Mouse (Mus musculus) embryonic facial prominence, embryonic 15.5 days (tissue): ENCODE measurements around the gene Fat1. TPM values are rescaled to one million over a fixed set of nuclear protein-coding genes. Genes with fewer than 3 reads are reported as not detected.

Experiments
- ATAC-seq: fragments of 200-750 bp; cut with Nextera tagmentation; 2 replicates; pipeline ENCODE4 v1.8.0; 2017; ENCODE audit warnings: low read depth, moderate TSS enrichment; ENCODE audit not compliant: insufficient number of reproducible peaks, low FRiP score, low TSS enrichment
- H3K27ac ChIP-seq: fragments of 300-500 bp; sonication (generic); replicated peaks from 2 replicates; pipeline ENCODE4 v1.5.1; 2015; ENCODE audit warnings: mild to moderate bottlenecking, inconsistent platforms
- H3K27me3 ChIP-seq: fragments of 300-500 bp; sonication (generic); 2 replicates; pipeline ENCODE4 v1.6.1; 2015; ENCODE audit warnings: inconsistent platforms
- H3K36me3 ChIP-seq: fragments of 300-500 bp; sonication (generic); 2 replicates; pipeline ENCODE4 v1.6.1; 2015; ENCODE audit warnings: mild to moderate bottlenecking, inconsistent platforms
- H3K4me1 ChIP-seq: fragments of 300-500 bp; sonication (generic); 2 replicates; pipeline ENCODE4 v1.6.1; 2015; ENCODE audit warnings: inconsistent platforms
- H3K4me2 ChIP-seq: fragments of 300-500 bp; sonication (generic); replicated peaks from 2 replicates; pipeline ENCODE4 v1.6.1; 2015; ENCODE audit warnings: mild to moderate bottlenecking, inconsistent platforms
- H3K4me3 ChIP-seq: fragments of 300-500 bp; sonication (generic); replicated peaks from 2 replicates; pipeline ENCODE4 v1.5.1; 2015; ENCODE audit warnings: mild to moderate bottlenecking, inconsistent platforms
- H3K9ac ChIP-seq: fragments of 300-500 bp; sonication (generic); 2 replicates; pipeline ENCODE4 v1.6.1; 2015; ENCODE audit warnings: inconsistent platforms
- H3K9me3 ChIP-seq: fragments of 300-500 bp; sonication (generic); replicated peaks from 2 replicates; pipeline ENCODE4 v1.6.1; 2016; ENCODE audit warnings: inconsistent platforms
- WGBS: fragments of 180-500 bp; shearing (Covaris S2); methylation state at CpG from one replicate; pipeline ENCODE4 v1.1.7; 2015; 5-methylcytosine and 5-hydroxymethylcytosine counted together
- polyA plus RNA-seq: library from polyadenylated mRNA; unstranded; fragments of >200 nt; fragmentation: Nextera tagmentation; extraction: Ambion mirVana; gene quantifications from 2 replicates; pipeline ENCODE4 v1.2.1, GENCODE M21; 2015

Fat1 gene
- polyA plus RNA-seq, 1 experiment from 2014 or later, result 24.8 TPM

DNA sequence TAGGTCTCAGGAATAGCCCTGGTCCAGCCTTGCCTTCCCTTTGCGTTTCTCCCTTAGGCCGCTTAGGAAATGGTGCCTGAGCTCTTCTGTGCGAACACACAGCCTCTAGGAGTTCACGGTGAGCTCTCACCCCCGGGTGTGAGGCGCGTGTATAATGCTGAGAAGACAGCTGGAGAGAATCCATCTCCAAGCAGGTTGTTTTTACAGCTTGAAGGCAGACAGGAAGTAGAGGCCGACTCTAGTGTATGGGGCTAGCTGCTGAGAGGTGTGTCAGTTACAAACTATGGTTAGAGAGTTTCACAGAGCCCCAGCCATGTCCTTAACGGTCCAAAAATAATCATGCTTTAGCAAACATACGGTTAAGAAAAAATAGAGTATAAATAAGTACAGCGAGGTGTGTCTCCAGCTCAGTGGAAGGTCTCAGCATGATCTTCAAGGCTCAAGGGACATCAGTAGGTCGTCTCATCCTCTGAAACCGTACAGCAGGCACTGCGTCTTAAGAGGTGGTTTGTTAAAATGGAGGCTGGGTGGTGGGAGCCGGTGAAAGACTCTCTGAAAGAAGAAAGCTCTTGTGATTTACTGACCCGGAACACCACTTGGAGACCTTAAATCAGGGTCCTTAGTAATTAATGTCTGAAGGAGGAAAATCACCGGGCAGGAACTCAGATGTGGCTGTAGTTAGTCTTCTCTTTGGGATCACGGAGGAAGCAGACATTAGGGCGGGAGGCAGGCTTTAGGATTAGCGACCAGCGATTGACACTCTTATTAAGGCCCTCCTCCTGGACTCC lies 56.6 kb downstream of the Fat1 start:
- Histone ChIP-seq H3K4me2 (no peak overlapping the region), H3K9me3 (no peaks in the 10 kb centered on the region), H3K27me3 (no peaks in the 10 kb centered on the region), H3K4me1 (peaks cover 27% of the 10 kb centered on the region), H3K9ac (no peak overlapping the region), H3K36me3 (peaks cover 17% of the 10 kb centered on the region), H3K4me3 (no peak overlapping the region), H3K27ac (0 out of 2 replicates have a peak overlapping the region, but pooled peaks have one; percentile 22)
- no peak for ATAC-seq
- WGBS, result 40% methylated on average over 21 of the region's 21 CpGs

DNA sequence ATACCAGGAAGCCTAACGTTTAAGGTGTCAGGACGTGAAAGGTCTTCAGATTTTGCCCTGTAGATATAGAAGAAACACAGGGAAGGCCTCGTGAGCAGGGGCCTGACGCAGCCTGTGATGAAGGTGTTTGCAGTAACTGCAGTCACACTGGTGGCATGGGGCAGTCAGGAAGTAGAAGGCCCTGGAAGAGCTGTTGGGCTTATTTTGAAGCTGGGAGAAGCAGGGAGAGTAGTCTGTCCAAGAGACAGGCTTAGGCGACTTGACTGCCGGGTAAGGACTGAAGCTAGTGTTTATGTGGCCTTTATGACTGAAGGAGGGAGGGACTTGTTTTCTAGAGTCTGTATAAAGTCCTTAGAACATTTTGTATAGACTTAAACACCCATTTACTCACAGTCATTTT lies 57.4 kb downstream of the Fat1 start:
- Histone ChIP-seq H3K9ac (no peak overlapping the region), H3K27me3 (no peaks in the 10 kb centered on the region), H3K4me3 (no peak overlapping the region), H3K36me3 (peaks cover 17% of the 10 kb centered on the region), H3K9me3 (no peaks in the 10 kb centered on the region), H3K4me2 (no peak overlapping the region), H3K4me1 (peaks cover 27% of the 10 kb centered on the region), H3K27ac (no peak overlapping the region)
- 52% methylated on average over 6 of the region's 6 CpGs for WGBS
- no peak for ATAC-seq

DNA sequence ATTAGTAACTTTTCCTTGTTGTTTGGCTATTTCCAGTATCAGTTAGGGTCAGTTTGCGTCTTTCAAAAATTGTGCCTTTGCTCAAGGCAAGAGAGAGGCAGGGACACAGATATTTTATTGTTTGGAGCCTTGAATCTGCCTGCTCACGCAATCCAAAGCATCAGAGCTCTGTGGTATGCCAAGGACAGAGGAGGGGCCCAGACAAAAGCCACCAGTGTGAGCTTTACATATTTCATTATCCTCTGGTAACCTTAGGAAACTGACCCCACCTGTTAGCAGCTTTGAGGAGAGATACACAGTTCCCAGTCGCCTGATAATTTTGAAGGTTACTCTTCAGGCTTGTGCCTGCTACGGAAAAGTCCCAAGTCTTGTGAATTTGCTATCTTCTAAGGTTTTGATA lies 58.1 kb downstream of the Fat1 start:
- Histone ChIP-seq H3K4me2 (no peak overlapping the region), H3K4me1 (peaks cover 34% of the 10 kb centered on the region), H3K4me3 (no peak overlapping the region), H3K9ac (no peak overlapping the region), H3K36me3 (peaks cover 16% of the 10 kb centered on the region), H3K9me3 (no peaks in the 10 kb centered on the region), H3K27me3 (no peaks in the 10 kb centered on the region), H3K27ac (no peak overlapping the region)
- ATAC-seq, result no peak
- 63% methylated on average over 4 of the region's 4 CpGs for WGBS

DNA sequence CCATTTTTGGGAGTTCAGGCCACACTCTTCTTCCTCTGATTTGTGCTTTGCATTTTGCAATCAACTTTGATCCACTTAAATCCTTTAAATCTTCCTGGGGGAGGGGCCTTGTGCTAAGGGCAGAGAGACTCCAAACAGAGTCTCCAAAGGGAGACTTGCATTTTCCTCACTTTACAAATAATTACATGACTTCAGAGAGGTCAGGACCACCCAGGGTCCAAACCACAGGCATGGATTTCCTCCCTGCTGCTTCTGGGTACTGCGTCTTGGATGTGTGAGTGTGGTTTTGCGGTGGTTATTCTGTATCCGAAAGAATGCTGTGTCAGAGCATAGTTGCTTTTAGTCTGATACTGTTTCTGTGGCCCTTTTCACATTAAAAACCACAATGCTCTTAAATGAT lies 61.2 kb downstream of the Fat1 start:
- WGBS, result 16% methylated on average over 3 of the region's 3 CpGs
- ATAC-seq, result peak; percentile 63
- Histone ChIP-seq H3K9ac (no peak overlapping the region), H3K4me1 (peaks cover 47% of the 10 kb centered on the region), H3K27me3 (no peaks in the 10 kb centered on the region), H3K4me3 (no peak overlapping the region), H3K4me2 (no peak overlapping the region), H3K27ac (0 out of 2 replicates have a peak overlapping the region, but pooled peaks have one; percentile 4), H3K36me3 (no peaks in the 10 kb centered on the region), H3K9me3 (no peaks in the 10 kb centered on the region)

DNA sequence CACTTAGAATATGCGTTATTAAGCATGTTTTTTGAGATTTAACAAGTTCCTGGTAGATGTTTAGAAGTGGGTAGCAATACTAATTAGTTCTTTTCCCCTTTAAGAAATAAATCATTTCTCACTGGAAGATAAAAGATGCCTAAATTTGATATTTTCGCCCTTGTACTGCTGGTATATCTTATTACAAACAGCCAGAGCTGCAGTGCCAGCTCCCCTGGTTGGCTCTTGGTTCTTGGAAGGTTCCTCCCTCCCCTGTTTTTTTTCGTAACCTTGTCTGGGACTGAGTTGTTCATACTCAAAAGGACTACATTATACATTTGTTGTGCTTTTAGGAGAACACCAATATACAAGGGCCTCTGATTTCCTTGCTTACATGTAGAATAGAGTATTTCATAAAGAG lies 62.1 kb downstream of the Fat1 start:
- H3K4me3 ChIP-seq, result no peak overlapping the region
- H3K36me3 ChIP-seq, result no peaks in the 10 kb centered on the region
- no peak overlapping the region for H3K27ac ChIP-seq
- H3K27me3 ChIP-seq, result no peaks in the 10 kb centered on the region
- H3K9ac ChIP-seq, result no peak overlapping the region
- H3K4me2 ChIP-seq, result no peak overlapping the region
- H3K9me3 ChIP-seq, result no peaks in the 10 kb centered on the region
- H3K4me1 ChIP-seq, result peaks cover 54% of the 10 kb centered on the region
- ATAC-seq, result no peak
- 56% methylated on average over 3 of the region's 3 CpGs for WGBS

DNA sequence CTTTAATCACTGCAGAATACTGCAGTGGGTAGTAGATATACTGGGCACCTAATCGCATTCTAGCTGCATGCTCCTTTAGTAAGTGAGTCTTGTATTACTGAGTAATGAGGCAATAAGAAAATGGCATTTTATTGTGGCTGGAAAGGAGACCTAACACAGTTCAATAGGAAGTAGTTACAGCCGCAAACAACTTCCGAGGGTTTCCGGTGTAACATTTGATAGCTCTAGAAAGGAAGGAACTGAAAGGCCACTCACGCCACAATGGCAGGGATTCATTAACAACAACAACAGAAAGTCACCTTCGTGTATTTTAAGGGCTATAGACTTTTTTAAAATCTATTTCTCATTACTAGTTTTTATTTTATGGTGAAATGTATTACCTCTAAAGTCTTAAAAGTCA lies 62.6 kb downstream of the Fat1 start:
- H3K9me3 ChIP-seq, result no peaks in the 10 kb centered on the region
- no peaks in the 10 kb centered on the region for H3K27me3 ChIP-seq
- no peak overlapping the region for H3K9ac ChIP-seq
- 0 out of 2 replicates have a peak overlapping the region, but pooled peaks have one; percentile 48 for H3K27ac ChIP-seq
- no peak for ATAC-seq
- H3K4me3 ChIP-seq, result no peak overlapping the region
- H3K36me3 ChIP-seq, result no peaks in the 10 kb centered on the region
- WGBS, result 46% methylated on average over 6 of the region's 6 CpGs
- peaks cover 54% of the 10 kb centered on the region for H3K4me1 ChIP-seq
- no peak overlapping the region for H3K4me2 ChIP-seq

DNA sequence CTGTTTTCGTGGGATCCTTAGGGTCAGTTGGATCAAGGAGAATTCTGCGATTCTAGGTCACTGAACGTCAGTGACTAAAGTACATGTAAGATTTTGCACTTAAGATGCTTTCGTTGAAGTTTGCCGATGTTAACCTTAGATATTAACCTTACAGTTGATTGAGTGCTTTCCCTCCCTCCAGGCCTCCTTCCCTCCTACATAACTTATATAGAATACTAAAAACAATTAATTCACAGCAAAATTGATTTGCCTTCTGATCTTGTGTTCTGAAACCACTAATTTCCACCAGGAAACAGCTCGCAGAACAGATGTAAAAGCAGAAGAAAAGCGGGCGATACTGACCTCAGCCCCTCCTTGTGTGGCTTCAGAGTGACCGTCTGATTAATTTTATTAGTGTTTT lies 63.0 kb downstream of the Fat1 start:
- Histone ChIP-seq H3K4me3 (no peak overlapping the region), H3K36me3 (no peaks in the 10 kb centered on the region), H3K27me3 (no peaks in the 10 kb centered on the region), H3K4me1 (peaks cover 57% of the 10 kb centered on the region), H3K27ac (peak overlapping the region; percentile 48), H3K4me2 (peak overlapping the region; percentile 24), H3K9me3 (no peaks in the 10 kb centered on the region), H3K9ac (no peak overlapping the region)
- WGBS, result 40% methylated on average over 9 of the region's 9 CpGs
- ATAC-seq, result no peak

DNA sequence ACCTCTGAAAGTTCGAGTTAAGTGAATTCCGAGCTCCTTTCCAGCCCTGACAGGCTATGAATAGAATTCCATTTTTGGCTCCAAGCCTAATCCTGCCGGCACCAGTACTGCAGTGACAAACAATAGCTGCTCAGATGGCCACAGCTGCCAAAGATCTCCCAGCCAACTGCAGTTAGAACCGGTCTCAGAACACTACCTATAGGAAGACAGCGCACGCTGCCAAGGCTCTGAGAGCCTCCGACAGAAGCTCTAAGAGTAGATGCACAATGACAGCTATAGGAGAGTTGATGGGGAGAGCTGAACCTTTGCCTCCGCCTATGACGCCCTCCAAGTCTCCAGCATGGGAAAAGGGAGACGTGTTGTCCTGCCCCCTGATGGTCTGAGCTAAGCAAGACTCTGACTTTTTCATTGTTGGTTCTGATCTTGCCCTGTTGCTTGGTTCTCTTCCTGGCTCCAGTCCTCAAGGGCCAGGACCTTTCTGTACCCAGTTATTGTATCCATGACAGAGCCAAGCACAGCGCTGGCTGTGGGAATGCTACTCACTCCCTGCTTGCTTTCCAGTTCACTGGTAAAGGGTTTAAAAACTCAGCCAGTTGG lies 63.5 kb downstream of the Fat1 start:
- Histone ChIP-seq H3K27ac (peak overlapping the region; percentile 48), H3K4me3 (no peak overlapping the region), H3K4me1 (peaks cover 57% of the 10 kb centered on the region), H3K9ac (no peak overlapping the region), H3K27me3 (no peaks in the 10 kb centered on the region), H3K36me3 (no peaks in the 10 kb centered on the region), H3K9me3 (no peaks in the 10 kb centered on the region), H3K4me2 (peak overlapping the region; percentile 24)
- 26% methylated on average over 11 of the region's 11 CpGs for WGBS
- ATAC-seq, result peak; percentile 74

DNA sequence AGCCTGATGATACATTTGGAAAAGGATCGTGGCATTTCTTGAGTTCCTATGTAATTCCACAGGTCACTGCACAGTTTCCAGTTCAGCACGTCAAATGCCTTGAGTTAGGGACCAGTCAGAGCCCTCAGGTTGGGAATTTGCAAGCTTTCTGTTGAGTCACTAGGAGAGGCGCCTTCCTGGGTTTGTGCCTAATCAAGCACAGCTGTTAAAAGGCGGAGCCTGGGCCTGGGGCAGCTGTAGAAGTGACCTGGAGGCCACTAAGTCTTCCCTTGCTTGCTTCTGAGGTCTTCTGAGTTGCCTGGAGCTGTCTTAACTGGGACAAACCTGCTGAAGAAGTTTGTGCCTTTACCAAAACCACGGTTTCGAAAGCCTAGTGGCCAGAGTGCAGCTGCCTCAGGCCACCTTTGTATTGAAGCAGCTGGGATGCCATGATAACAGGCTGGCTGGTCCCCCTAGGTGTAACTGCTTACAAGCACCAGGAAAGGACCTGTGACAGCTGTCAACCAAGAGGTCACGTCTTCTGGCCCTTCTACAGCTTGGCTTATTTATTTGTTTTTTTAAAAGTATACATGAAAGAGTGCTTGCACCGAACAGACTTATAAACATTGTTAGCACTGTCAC lies 66.4 kb downstream of the Fat1 start:
- no peak overlapping the region for H3K27ac ChIP-seq
- H3K4me2 ChIP-seq, result no peak overlapping the region
- H3K9ac ChIP-seq, result no peak overlapping the region
- no peaks in the 10 kb centered on the region for H3K9me3 ChIP-seq
- no peak overlapping the region for H3K4me3 ChIP-seq
- no peaks in the 10 kb centered on the region for H3K36me3 ChIP-seq
- no peaks in the 10 kb centered on the region for H3K27me3 ChIP-seq
- WGBS, result 40% methylated on average over 8 of the region's 8 CpGs
- ATAC-seq, result no peak
- H3K4me1 ChIP-seq, result peaks cover 38% of the 10 kb centered on the region

DNA sequence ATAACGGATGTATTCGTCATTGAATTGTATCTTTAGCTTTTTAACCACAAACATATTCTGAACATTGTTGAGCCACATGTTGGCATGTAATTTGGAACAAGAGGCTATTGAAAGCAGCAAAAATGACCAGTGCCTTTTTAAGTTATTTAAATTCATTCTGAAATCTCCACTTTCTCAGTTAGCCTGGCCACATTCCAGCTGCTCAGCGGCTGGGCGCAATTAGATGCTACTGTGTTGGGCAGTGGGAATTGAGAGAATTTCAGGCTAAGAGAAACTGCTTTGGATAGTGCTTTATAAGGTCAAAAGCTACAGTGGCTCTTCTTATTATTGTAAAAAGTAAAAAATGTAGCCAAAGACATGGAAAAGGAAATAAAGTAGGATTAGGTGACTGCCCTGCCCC lies 67.4 kb downstream of the Fat1 start:
- peaks cover 37% of the 10 kb centered on the region for H3K4me1 ChIP-seq
- WGBS, result 48% methylated on average over 4 of the region's 4 CpGs
- H3K4me2 ChIP-seq, result no peak overlapping the region
- no peak overlapping the region for H3K4me3 ChIP-seq
- no peaks in the 10 kb centered on the region for H3K27me3 ChIP-seq
- no peak overlapping the region for H3K9ac ChIP-seq
- no peaks in the 10 kb centered on the region for H3K9me3 ChIP-seq
- H3K36me3 ChIP-seq, result no peaks in the 10 kb centered on the region
- no peak overlapping the region for H3K27ac ChIP-seq
- no peak for ATAC-seq

DNA sequence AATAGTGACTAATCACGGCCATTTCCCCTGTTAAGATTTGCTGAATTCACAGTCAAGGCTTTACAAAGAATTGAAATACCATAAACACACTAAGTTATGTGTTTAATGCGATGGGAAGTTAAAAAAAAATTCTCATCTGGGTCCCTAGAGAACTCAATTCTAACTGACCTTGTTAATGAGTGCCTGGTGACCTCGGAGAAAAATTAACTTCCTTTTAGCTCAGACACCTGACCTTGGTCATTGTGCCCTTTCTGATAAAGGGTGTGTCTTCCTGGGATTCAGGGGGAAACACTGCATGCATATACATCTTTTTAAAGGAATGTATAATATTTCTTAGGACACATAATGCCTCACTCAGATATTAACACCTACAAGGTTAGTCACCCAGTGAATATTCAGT lies 68.8 kb downstream of the Fat1 start:
- 71% methylated on average over 3 of the region's 3 CpGs for WGBS

More for the DNA sequence above, 68.8 kb downstream of the Fat1 start:
- Histone ChIP-seq H3K9ac (no peak overlapping the region), H3K27ac (no peak overlapping the region), H3K9me3 (no peaks in the 10 kb centered on the region), H3K4me2 (no peak overlapping the region), H3K27me3 (no peaks in the 10 kb centered on the region), H3K4me1 (peaks cover 23% of the 10 kb centered on the region), H3K36me3 (peaks cover 8% of the 10 kb centered on the region; the same call in 1 of the 2 replicates), H3K4me3 (no peak overlapping the region)
- ATAC-seq, result no peak
